Mouse (Mus musculus) lung, adult 2 months (tissue): ENCODE results near the gene Gm10521.

Source experiments
- CTCF ChIP-seq: fragments of 200-500 bp; IDR thresholded peaks from 2 replicates; pipeline ENCODE4 v1.5.1; 2011; ENCODE audit warnings: mild to moderate bottlenecking, low read length, control low read depth; ENCODE audit not compliant: insufficient read depth
- POLR2A ChIP-seq: fragments of 200-500 bp; IDR thresholded peaks from 2 replicates; pipeline ENCODE4 v1.6.1; 2011; ENCODE audit warnings: low read depth, mild to moderate bottlenecking, control low read depth, low read length, borderline replicate concordance; ENCODE audit errors: extremely low read depth

DNA sequence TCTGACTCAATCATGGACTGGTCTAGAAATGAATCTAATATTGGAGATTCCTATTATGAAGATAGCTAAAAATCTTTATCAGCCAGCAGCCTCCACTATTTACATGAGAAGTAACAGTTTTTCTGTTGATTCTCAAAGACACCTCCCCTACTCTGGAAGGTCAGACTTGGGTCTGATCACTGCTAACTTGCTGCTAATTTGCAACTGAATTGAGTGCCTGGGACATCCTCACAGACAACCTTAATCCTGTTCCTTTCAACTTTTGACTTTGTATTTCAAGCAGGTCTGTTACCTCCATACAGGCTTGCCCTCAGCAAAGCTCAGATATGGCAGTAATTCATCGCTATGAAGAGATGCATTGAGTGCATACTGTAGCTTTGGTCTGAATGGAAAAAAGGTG is 8.5 kb downstream of the Gm10521 start:
- TF ChIP-seq POLR2A (no peak), CTCF (no peak)
